Mouse (Mus musculus) retina, postnatal 7 days (tissue): ENCODE data around the gene 4933434E20Rik.

Source experiments
- DNase-seq: peaks from one replicate; pipeline ENCODE4 v3.0.0-alpha.2; 2012; ENCODE audit warnings: low read depth, low spot score

The 4933434E20Rik gene

GRCm38 (mm10) chr3:90080498-90080863 is 29.0 kb downstream of the 4933434E20Rik start:
- DNase-seq, result no peak

DNA sequence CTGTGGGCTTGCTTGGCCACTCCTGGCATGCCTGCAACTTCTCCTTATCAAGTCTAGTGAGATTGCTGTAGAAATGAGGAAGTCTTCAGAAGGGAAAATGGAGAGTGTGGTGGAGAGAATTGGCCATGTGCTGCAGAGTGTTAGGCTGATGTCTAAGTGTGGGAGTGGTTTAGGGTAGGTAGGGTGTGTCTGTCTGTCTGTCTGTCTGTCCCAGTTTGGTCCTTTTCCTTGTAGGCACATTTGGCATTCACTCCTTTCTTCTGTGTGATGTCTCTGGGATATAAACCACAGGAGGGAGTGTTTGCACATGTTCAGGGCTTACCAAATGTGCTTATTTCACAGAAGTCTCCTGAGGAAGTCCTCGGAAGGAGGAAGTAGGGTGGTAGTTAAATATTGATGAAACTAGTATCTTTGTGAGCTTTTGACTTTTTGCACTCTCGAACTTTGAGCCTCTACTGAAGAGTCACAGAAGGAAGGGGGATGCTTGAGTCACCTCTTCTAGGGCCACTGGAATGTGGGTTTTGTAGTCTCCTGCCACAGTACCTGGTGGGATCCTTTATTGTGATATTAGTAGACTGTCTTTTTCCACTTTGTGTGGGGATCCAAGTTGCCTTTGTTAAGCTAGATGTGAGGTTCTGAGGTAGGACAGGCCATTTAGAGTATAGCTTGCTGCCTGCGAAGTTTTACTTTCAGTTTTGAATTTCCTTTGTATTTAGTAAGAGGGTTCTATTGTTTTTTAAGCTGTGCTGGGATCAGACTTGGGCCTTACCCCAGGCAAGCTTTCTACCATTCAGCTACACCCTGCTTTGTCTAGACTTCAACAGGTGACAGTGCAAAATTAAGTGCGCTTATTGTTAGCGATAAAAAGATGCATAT is 30.2 kb downstream of the 4933434E20Rik start:
- DNase-seq, result no peak

- DNase-seq, result no peak
Measured at GRCm38 (mm10) chr3:90083034-90083433, 31.6 kb downstream of the 4933434E20Rik start.

- no peak for DNase-seq
Measured at GRCm38 (mm10) chr3:90083698-90084324, 32.4 kb downstream of the 4933434E20Rik start.

DNA sequence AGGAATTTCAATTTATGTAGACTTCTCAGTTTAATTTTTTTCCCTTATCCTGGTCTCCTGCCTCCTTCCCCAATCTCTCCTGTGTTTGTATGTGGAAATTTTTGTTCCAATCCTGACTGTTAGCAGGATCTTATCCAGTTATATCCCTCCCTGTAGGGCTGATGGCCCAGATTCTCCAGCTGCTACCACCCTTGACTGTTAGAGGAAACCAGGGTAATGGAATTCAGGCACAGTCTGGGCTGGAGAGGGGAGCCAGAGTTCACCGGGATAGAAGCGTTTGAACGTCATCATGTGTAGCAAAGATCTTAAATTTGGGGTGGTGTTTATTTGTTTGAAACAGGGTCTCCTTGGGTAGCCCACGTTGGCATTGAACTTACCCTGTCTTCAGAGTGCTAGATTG is 33.4 kb downstream of the 4933434E20Rik start:
- DNase-seq, result no peak

GRCm38 (mm10) chr3:90085281-90085680 is 33.8 kb downstream of the 4933434E20Rik start:
- DNase-seq, result no peak

- no peak for DNase-seq
Measured at GRCm38 (mm10) chr3:90086068-90086467, 34.6 kb downstream of the 4933434E20Rik start.

DNA sequence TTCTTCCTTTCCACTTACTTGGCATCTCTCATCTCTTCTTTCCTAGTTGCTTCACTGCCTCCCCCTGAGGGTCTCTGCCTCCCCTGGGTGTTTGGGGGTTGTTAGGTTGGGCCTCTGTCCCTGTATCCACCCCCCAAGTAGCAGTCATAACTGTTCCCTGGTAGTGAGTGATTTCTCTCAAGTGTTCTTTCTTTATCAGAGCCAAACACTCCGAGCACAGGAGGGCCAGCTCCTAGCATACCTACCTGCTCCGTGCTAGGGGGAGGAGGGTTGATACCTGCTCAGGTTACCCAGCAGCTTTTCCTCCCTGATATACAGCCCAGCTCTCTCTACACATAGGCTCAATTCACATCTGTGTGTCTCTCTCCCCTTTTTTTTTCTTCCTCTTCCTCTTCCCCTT is 37.2 kb downstream of the 4933434E20Rik start:
- DNase-seq, result no peak

DNA sequence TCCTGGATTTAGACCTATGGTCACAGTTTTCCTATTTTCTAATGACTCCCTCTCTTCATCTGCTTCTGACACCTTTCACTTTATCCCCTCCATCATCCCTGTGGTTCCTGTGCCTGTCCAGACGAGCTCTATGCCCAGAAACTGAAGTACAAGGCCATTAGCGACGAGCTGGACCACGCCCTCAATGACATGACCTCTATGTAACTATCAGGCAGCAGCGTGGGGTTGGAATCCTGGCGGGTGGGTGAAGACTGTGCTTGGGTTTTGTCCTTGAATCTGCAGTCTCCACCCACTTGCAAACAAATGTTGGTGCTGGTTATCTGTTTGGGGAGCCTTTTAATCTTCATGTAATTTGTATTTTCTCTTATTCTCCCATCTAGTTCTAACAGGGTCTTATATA is 39.5 kb downstream of the 4933434E20Rik start:
- no peak for DNase-seq

GRCm38 (mm10) chr3:90094453-90094852 is 43.0 kb downstream of the 4933434E20Rik start:
- DNase-seq, result no peak

- DNase-seq, result no peak
Measured at GRCm38 (mm10) chr3:90097928-90098327, 46.5 kb downstream of the 4933434E20Rik start.

DNA sequence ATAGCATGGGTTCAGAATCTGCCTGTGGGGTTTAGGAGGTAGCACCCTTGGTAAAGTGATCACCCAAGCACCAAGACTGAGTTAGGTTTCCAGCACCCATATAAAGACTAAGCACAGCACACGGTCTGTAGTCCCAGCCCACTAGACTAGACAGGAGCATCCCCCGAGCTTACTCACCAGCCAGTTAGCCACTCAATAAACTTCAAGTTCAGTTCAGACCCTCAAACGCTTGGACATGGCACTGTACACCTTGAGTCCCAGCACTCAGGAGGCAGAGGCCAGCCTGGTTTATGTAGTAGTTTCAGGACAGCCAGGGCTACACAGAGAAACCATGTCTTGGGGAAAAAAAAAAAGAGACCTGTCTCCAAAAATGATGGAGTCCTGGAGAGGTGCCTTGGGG is 49.6 kb downstream of the 4933434E20Rik start:
- DNase-seq, result no peak

DNA sequence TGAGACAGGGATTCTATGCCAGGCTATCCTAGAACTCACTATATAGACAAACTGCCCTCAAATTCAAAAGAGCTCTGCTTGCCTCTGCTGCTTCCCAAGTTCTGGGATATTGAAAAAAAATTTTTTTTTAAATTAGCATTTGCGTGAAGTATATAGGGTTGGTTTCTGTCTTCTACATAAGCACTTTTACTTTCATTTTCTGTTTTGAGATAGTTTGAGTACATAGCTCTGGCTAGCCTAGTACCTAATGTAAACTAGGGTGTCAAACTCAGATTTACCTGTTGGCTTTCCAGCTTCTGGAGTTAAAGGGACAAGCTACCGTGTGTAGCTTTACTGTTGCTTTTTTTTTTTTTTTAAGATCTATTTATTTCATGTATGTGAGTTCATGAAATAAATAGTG is 50.2 kb downstream of the 4933434E20Rik start:
- DNase-seq, result no peak

DNA sequence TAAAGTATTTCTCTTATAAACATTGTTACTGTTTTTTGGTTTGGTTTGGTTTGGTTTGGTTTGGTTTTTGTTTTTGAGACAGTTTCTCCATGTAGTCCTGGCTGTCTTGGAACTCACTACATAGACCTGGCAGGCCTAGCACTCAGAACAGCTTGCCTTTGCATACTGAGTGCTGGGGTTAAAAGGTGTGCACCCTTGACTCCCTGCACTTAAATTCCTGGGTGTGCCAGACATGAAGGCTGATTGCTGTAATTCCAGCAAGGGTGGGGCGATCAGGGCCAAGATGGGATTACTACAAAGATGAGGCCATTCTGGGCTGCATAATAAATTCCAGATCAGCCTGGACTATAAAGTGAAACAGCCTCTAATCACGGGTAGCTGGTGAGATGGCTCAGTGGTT is 50.8 kb downstream of the 4933434E20Rik start:
- DNase-seq, result no peak

DNA sequence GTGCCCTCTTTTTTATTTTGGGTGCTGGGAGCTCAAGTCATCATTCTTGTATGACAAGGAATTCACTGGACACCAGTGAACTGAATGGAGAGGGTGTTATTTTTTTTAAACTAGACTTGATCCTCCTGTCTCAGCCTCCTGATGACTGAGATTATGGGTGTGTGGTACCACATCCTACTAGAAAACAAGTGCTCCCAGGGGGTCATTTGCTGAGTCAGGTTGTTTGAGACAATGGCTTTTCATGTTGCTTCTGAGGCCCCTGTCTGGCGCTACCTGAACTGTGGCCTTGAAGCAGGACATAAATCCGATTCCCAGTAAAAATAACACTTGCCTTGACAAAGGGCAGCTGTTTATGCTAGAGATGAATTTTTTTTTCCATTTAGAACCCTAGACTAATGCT is 51.7 kb downstream of the 4933434E20Rik start:
- DNase-seq, result no peak

- no peak for DNase-seq
Measured at GRCm38 (mm10) chr3:90103938-90104337, 52.5 kb downstream of the 4933434E20Rik start, which contains the start of gene Nup210l. Nup210l (plus strand) TSS chr3:90104132.

DNA sequence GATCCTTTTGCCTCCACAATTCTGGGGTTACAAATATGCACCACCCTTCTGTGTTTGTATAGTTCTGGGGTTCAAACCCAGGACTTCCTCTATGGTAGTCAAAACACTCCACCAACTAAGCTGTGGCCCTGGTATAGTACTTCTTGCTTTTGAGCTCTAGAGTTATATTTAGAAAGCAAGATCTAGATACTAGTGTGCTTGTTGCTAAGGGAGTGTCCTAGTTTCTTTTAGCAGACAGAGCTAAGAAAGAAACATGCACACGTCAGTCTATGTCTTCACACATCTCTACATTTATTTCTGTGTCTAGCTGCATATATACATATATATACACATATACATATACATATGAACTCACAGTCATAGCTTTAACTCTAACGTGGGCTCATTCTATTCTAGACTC is 60.3 kb downstream of the 4933434E20Rik start:
- DNase-seq, result no peak

DNA sequence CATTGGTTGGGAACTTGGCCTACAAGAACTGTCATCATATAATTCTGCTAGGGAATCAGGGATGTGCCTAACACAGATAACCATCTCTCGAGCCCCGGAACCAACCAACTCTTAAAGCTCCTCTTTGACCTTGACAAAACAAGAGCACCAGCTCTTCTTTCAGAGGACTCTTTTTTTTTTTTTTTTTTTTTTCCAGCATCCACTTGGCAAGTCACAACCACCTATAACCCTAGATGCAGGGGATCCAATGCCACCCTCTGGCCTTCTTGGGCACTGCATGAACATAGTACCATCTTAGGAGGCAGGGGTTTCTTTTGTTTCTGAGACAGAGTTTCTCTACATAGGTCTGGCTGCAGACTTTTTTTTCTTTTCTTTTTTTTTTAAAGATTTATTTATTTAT is 62.9 kb downstream of the 4933434E20Rik start:
- no peak for DNase-seq

DNA sequence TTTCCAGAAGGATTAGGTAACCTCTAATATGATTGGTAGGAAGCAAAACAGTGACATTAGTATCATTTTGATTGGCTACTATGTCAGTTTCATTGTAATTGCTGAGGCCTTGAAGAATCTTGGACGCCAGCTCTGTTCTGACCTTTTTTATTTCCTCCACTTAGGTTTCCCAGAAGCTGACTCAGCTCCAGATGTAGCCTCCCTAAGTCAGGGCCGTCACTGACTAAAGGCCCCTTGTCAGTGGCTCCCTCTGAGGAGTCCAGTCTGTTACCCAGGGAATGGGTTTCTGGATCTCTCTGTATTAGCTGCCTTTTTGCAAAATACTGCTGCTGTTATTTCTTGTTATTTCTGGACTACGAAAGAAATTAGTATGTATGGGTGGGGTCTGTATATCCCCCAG is 64.1 kb downstream of the 4933434E20Rik start:
- no peak for DNase-seq
